Mouse (Mus musculus) left cerebral cortex, postnatal 4 days (tissue): ENCODE measurements around the gene Olfr70. TPM values are rescaled to one million over a fixed set of nuclear protein-coding genes. Genes with fewer than 3 reads are reported as not detected.

Experiments
- DNase-seq: peaks from one replicate; pipeline ENCODE4 v3.0.0-alpha.2; 2022
- intact Hi-C: fragments of 180-260 bp; cut with DNase I; formaldehyde crosslinking; loops from one replicate; pipeline ENCODE4 v1.15.1; 2025
- total RNA-seq, 2 experiments: library from RNA; stranded (reverse); gene quantifications; 2 replicates each; pipeline ENCODE4 v1.2.3; 2021

The Olfr70 gene
- total RNA-seq, 2 experiments from 2014 or later: not detected

GRCm38 (mm10) chr4:43713652-43714219 lies 13.1 kb upstream of the Olfr70 start:
- DNase-seq: no peak
- intact Hi-C loops: no loop called here

GRCm38 (mm10) chr4:43711821-43712220 lies 11.2 kb upstream of the Olfr70 start:
- peak; percentile 91 for DNase-seq
- intact Hi-C loops: no loop called here

- intact Hi-C loops: no loop called here
- no peak for DNase-seq
Observed at GRCm38 (mm10) chr4:43709869-43710268, 9.3 kb upstream of the Olfr70 start, which contains the start of gene Olfr71. TSS of gene Olfr71 (minus strand) at chr4:43710255.

GRCm38 (mm10) chr4:43705991-43706390 lies 5.4 kb upstream of the Olfr70 start:
- intact Hi-C loops: no loop called here
- no peak for DNase-seq

- DNase-seq: no peak
- intact Hi-C loops: no loop called here
Observed at GRCm38 (mm10) chr4:43703851-43704250, 3.2 kb upstream of the Olfr70 start.

- DNase-seq: no peak
- intact Hi-C loops: no loop called here
Observed at GRCm38 (mm10) chr4:43703439-43703838, 2.8 kb upstream of the Olfr70 start.

- intact Hi-C loops: no loop called here
- peak; percentile 70 for DNase-seq
Observed at GRCm38 (mm10) chr4:43696561-43696960, 4.0 kb downstream of the Olfr70 start.

GRCm38 (mm10) chr4:43695249-43695671 lies 5.3 kb downstream of the Olfr70 start:
- no peak for DNase-seq
- intact Hi-C loops: no loop called here

GRCm38 (mm10) chr4:43694439-43695248 lies 6.0 kb downstream of the Olfr70 start:
- intact Hi-C loops: no loop called here
- DNase-seq: no peak

- no peak for DNase-seq
- intact Hi-C loops: no loop called here
Observed at GRCm38 (mm10) chr4:43693806-43694241, 6.8 kb downstream of the Olfr70 start.

GRCm38 (mm10) chr4:43691026-43691425 lies 9.6 kb downstream of the Olfr70 start:
- no peak for DNase-seq
- intact Hi-C loops: no loop called here

GRCm38 (mm10) chr4:43690021-43690420 lies 10.6 kb downstream of the Olfr70 start:
- intact Hi-C loops: no loop called here
- DNase-seq: peak; percentile 50

GRCm38 (mm10) chr4:43679416-43680043 lies 21.1 kb downstream of the Olfr70 start:
- intact Hi-C loops: no loop called here
- DNase-seq: no peak

GRCm38 (mm10) chr4:43678541-43678940 lies 22.1 kb downstream of the Olfr70 start:
- intact Hi-C loops: no loop called here
- no peak for DNase-seq

GRCm38 (mm10) chr4:43675608-43676007 lies 25.0 kb downstream of the Olfr70 start:
- no peak for DNase-seq
- intact Hi-C loops: no loop called here

GRCm38 (mm10) chr4:43674974-43675373 lies 25.6 kb downstream of the Olfr70 start:
- intact Hi-C loops: no loop called here
- no peak for DNase-seq

- no peak for DNase-seq
- intact Hi-C loops: no loop called here
Observed at GRCm38 (mm10) chr4:43673703-43674102, 26.9 kb downstream of the Olfr70 start.

GRCm38 (mm10) chr4:43672070-43672469 lies 28.5 kb downstream of the Olfr70 start:
- intact Hi-C loops: no loop called here
- DNase-seq: peak; percentile 94

GRCm38 (mm10) chr4:43669428-43669794 lies 31.2 kb downstream of the Olfr70 start:
- DNase-seq: peak; percentile 63
- intact Hi-C loops: no loop called here

GRCm38 (mm10) chr4:43668782-43669427 lies 31.7 kb downstream of the Olfr70 start, which contains the start of the genes Tmem8b and Fam221b:
TSS of gene Tmem8b (plus strand) at chr4:43668971.
TSS of gene Fam221b (minus strand) at chr4:43669145.
- DNase-seq: peak; percentile 91
- intact Hi-C loops: no loop called here

GRCm38 (mm10) chr4:43666412-43666811 lies 34.2 kb downstream of the Olfr70 start:
- intact Hi-C loops: no loop called here
- DNase-seq: no peak
